Comparison of ENCODE assay signal across 8 mouse cellular contexts in genomic region chr10:67537151-67537994, GRCm38 (mm10). TPM values are rescaled to one million over a fixed set of nuclear protein-coding genes. Genes with fewer than 3 reads are reported as not detected.
DNase-seq lines count a peak whose midpoint lies in the region; ATAC-seq lines count a peak whose summit lies in the region.

No protein-coding gene starts in this region.

- peaks cover 85% of the 10 kb centered on the region for H3K27me3 ChIP-seq in intestine, embryonic 14.5 days (replicated peaks; ENCODE audit: control insufficient read depth, insufficient read depth, low read length)

- H3K9me3 ChIP-seq in intestine, embryonic 14.5 days (ENCODE audit: control insufficient read depth, low read length) = no peaks in the 10 kb centered on the region

- intact Hi-C loops in gastrocnemius, postnatal 14 days (cut with DNase I; ENCODE audit: low total_unique reads) = loop anchor here (5.0 to 10.0 kb wide), 2 partner anchors 190 to 317 kb away; no protein-coding TSS in a partner anchor
- intact Hi-C loops in left cerebral cortex, postnatal 14 days (cut with DNase I) = loop anchor here (2.0 to 10.0 kb wide), 5 partner anchors 183 to 467 kb away; no protein-coding TSS in a partner anchor

- H3K9ac ChIP-seq in intestine, embryonic 14.5 days (ENCODE audit: low read length) = peak overlapping the region; percentile 52

- WGBS in intestine, embryonic 14.5 days = under 1% methylated on average over 51 of the region's 51 CpGs

- peak; percentile 90 for ATAC-seq in intestine, embryonic 14.5 days (replicated peaks; ENCODE audit: low FRiP score, low TSS enrichment, low read depth)

- no peaks in the 10 kb centered on the region for H3K36me3 ChIP-seq in intestine, embryonic 14.5 days (ENCODE audit: control insufficient read depth, insufficient read depth, low read length)

- H3K27ac ChIP-seq in intestine, embryonic 14.5 days (ENCODE audit: low read depth) = peak overlapping the region; percentile 64; the same call in 1 of the 2 replicates

- H3K4me1 ChIP-seq in intestine, embryonic 14.5 days (replicated peaks; ENCODE audit: control insufficient read depth, insufficient read depth, low read length) = peaks cover 25% of the 10 kb centered on the region

- H3K4me3 ChIP-seq in intestine, embryonic 14.5 days (ENCODE audit: low read depth, low read length) = peak overlapping the region; percentile 70

- DNase-seq in adipocyte (ENCODE audit: low spot score) = peak; percentile 96
- peak; percentile 95 for DNase-seq in embryo, embryonic 10 days (ENCODE audit: low spot score)
- DNase-seq in gastrocnemius, postnatal 14 days = peak; percentile 93
- peak; percentile 94 for DNase-seq in intestine, embryonic 14.5 days (ENCODE audit: low spot score)
- DNase-seq in left cerebral cortex, postnatal 14 days (ENCODE audit: low spot score in 2 of 2) = peak; percentile 88 to 95
- peak; percentile 92 for DNase-seq in mesoderm, embryonic 11.5 days (ENCODE audit: low read depth, low spot score)
- DNase-seq in right cerebral cortex, postnatal 36 days (ENCODE audit: low spot score in 2 of 2) = peak; percentile 85 to 88
- peak; percentile 90 for DNase-seq in yolk sac, embryonic 10.5 days (ENCODE audit: low spot score)

- peak overlapping the region; percentile 96 for H3K4me2 ChIP-seq in intestine, embryonic 14.5 days (ENCODE audit: low read length)

RNA-seq across cellular contexts. Expression of gene Egr2, which starts 2.1 kb away (rescaled TPM):
- 1 to 10 TPM; 1.3 to 3.9 TPM for total RNA-seq in gastrocnemius, postnatal 14 days (2021)
- polyA plus RNA-seq in intestine, embryonic 14.5 days (2014; fragmentation: Nextera tagmentation; extraction: Ambion mirVana) = 0.22 TPM in 1 of 2 replicates, not detected in the other
- total RNA-seq in left cerebral cortex, postnatal 14 days (2021) = 10 to 100 TPM in 1 of 2 experiments, 1 to 10 TPM in 1; 7.1 to 10.5 TPM

RNA-seq across cellular contexts. Expression of gene Ado, which starts 11.4 kb away (rescaled TPM):
- total RNA-seq in gastrocnemius, postnatal 14 days (2021) = 10 to 100 TPM; 17.7 to 20.8 TPM
- polyA plus RNA-seq in intestine, embryonic 14.5 days (2014; fragmentation: Nextera tagmentation; extraction: Ambion mirVana) = 63.7 and 69.8 TPM in 2 replicates
- 10 to 100 TPM; 37.6 to 39.0 TPM for total RNA-seq in left cerebral cortex, postnatal 14 days (2021)

Comparison
In these comparisons a context has a peak if more than half of its experiments do, and no peak if none do; other contexts are left out.
1. Peak in every context shown above with its lines: DNase-seq, ATAC-seq, H3K4me3 ChIP-seq and H3K27ac ChIP-seq.